Comparison of ENCODE assay signal across 12 mouse cellular contexts in genomic region chr5:124450051-124450450, GRCm38 (mm10). TPM values are rescaled to one million over a fixed set of nuclear protein-coding genes. Genes with fewer than 3 reads are reported as not detected.
DNase-seq lines count a peak whose midpoint lies in the region; ATAC-seq and TF ChIP-seq lines count a peak whose summit lies in the region.
"Had no signal": no experiment of that assay in that cellular context is flagged by ENCODE, and none has a peak within 500 bp of the region (broad histone marks: within the 10 kb centered on the region; RNA-seq: fewer than 3 reads in every experiment).

No protein-coding gene starts in this region.

- intact Hi-C loops in heart, adult 2 months (cut with DNase I): no loop called here
- intact Hi-C loops in heart, postnatal 25 days (cut with DNase I): no loop called here

- no peak overlapping the region; the same call in 1 of the 2 replicates for H3K4me2 ChIP-seq in embryonic facial prominence, embryonic 15.5 days (replicated peaks)
- H3K4me2 ChIP-seq in liver, embryonic 15.5 days: peak overlapping the region; percentile 54
- H3K4me2 ChIP-seq: forebrain, embryonic 15.5 days; limb, embryonic 12.5 days had no signal

- H3K79me2 ChIP-seq in heart, adult 2 months (replicated peaks; ENCODE audit: control insufficient read depth, insufficient read depth, low read length): no peaks in the 10 kb centered on the region; the same call in 1 of the 2 replicates

- H3K4me1 ChIP-seq in heart, adult 2 months (ENCODE audit: control insufficient read depth, insufficient read depth, low read length): peaks cover 8% of the 10 kb centered on the region
- H3K4me1 ChIP-seq in G1E (ENCODE audit: insufficient read depth, low read depth, low read length): peaks cover 84% of the 10 kb centered on the region
- peaks cover 42% of the 10 kb centered on the region for H3K4me1 ChIP-seq in embryonic facial prominence, embryonic 15.5 days
- peaks cover 72% of the 10 kb centered on the region for H3K4me1 ChIP-seq in liver, embryonic 15.5 days (replicated peaks)

- H3K36me3 ChIP-seq in heart, adult 2 months (ENCODE audit: control insufficient read depth, insufficient read depth, low read length): peaks cover 5% of the 10 kb centered on the region
- peaks cover 87% of the 10 kb centered on the region for H3K36me3 ChIP-seq in G1E (replicated peaks)
- peaks cover 78% of the 10 kb centered on the region for H3K36me3 ChIP-seq in embryonic facial prominence, embryonic 15.5 days
- H3K36me3 ChIP-seq in liver, embryonic 15.5 days (replicated peaks): peaks cover 84% of the 10 kb centered on the region

- no peak for ATAC-seq in G1E (ENCODE audit: extremely low read depth, insufficient number of reproducible peaks, low FRiP score, poor library complexity, severe bottlenecking)
- no peak for ATAC-seq in embryonic facial prominence, embryonic 15.5 days (ENCODE audit: insufficient number of reproducible peaks, low FRiP score, low TSS enrichment, low read depth)
- no peak for ATAC-seq in liver, embryonic 15.5 days (ENCODE audit: insufficient read depth)
- ATAC-seq: forebrain, embryonic 15.5 days; hindbrain, embryonic 16.5 days had no signal

- H3K4me3 ChIP-seq in heart, adult 2 months: peak overlapping the region; percentile 23
- peak overlapping the region; percentile 56; the same call in 1 of the 2 replicates for H3K4me3 ChIP-seq in G1E (ENCODE audit: low read depth, low read length)
- H3K4me3 ChIP-seq in embryonic facial prominence, embryonic 15.5 days (replicated peaks): no peak overlapping the region
- H3K4me3 ChIP-seq in liver, embryonic 15.5 days (replicated peaks): peak overlapping the region; percentile 7; the same call in 1 of the 2 replicates
- H3K4me3 ChIP-seq: forebrain, embryonic 15.5 days; limb, embryonic 12.5 days; megakaryocyte, embryonic 14.5 days had no signal

- TF ChIP-seq POLR2A in heart, adult 2 months (IDR thresholded peaks at IDR 0.05; ENCODE audit: insufficient read depth, low read depth, low read length): peak; percentile 47; the same call in 1 of the 2 replicates

- 51% methylated on average over 7 of the region's 7 CpGs for WGBS in heart, adult 2 months
- WGBS in embryonic facial prominence, embryonic 15.5 days: 76% methylated on average over 7 of the region's 7 CpGs
- 68% methylated on average over 7 of the region's 7 CpGs for WGBS in liver, embryonic 15.5 days (ENCODE audit: insufficient replicate concordance)

- peak; percentile 60 for TF ChIP-seq EP300 in heart, adult 2 months (IDR thresholded peaks at IDR 0.05; ENCODE audit: insufficient read depth, low read depth, low read length)

- no peaks in the 10 kb centered on the region for H3K27me3 ChIP-seq in heart, adult 2 months (ENCODE audit: control insufficient read depth, insufficient read depth, low read length)
- no peaks in the 10 kb centered on the region for H3K27me3 ChIP-seq in G1E (ENCODE audit: insufficient read depth, low read length)
- no peaks in the 10 kb centered on the region for H3K27me3 ChIP-seq in embryonic facial prominence, embryonic 15.5 days
- no peaks in the 10 kb centered on the region for H3K27me3 ChIP-seq in liver, embryonic 15.5 days
- H3K27me3 ChIP-seq: CH12.LX; forebrain, embryonic 15.5 days; limb, embryonic 12.5 days; megakaryocyte, embryonic 14.5 days had no signal

- H3K27ac ChIP-seq in heart, adult 2 months: peak overlapping the region; percentile 85
- H3K27ac ChIP-seq in embryonic facial prominence, embryonic 15.5 days (replicated peaks): peak overlapping the region; percentile 71
- peak overlapping the region; percentile 83 for H3K27ac ChIP-seq in liver, embryonic 15.5 days (replicated peaks)
- H3K27ac ChIP-seq: forebrain, embryonic 15.5 days had no signal

- TF ChIP-seq CTCF in heart, adult 2 months (IDR thresholded peaks at IDR 0.05): no peak
- TF ChIP-seq CTCF in G1E (IDR thresholded peaks at IDR 0.05; ENCODE audit: low read depth, low read length): no peak

- H3K9me3 ChIP-seq in G1E (replicated peaks): no peaks in the 10 kb centered on the region
- H3K9me3 ChIP-seq in embryonic facial prominence, embryonic 15.5 days (replicated peaks): no peaks in the 10 kb centered on the region
- H3K9me3 ChIP-seq in liver, embryonic 15.5 days (replicated peaks): no peaks in the 10 kb centered on the region
- H3K9me3 ChIP-seq: forebrain, embryonic 15.5 days; limb, embryonic 12.5 days; megakaryocyte, embryonic 14.5 days had no signal

- DNase-seq in heart, adult 2 months: peak; percentile 49 to 62
- no peak for DNase-seq in heart, postnatal 25 days (ENCODE audit: low spot score)
- DNase-seq in G1E (ENCODE audit: low spot score): no peak
- DNase-seq in lung, postnatal 36 days: no peak
- DNase-seq in ovary, adult 18-20 months (ENCODE audit: low spot score): no peak

- peak overlapping the region; percentile 41 for H3K9ac ChIP-seq in heart, adult 2 months (ENCODE audit: low read depth, low read length)
- H3K9ac ChIP-seq in embryonic facial prominence, embryonic 15.5 days: no peak overlapping the region
- H3K9ac ChIP-seq in liver, embryonic 15.5 days: peak overlapping the region; percentile 19; the same call in 1 of the 2 replicates
- H3K9ac ChIP-seq: forebrain, embryonic 15.5 days had no signal

RNA-seq across cellular contexts. Expression of gene Kmt5a, which starts 10.3 kb away (rescaled TPM):
- total RNA-seq in heart, adult 2 months (2021): 100 to 1,000 TPM; 191 to 210 TPM
- polyA plus RNA-seq in heart, adult 2 months (2012; rRNA removed): 136 and 162 TPM in 2 replicates
- 100 to 1,000 TPM; 221 to 226 TPM for total RNA-seq in heart, postnatal 25 days (2021)
- total RNA-seq in G1E (2014; fragmentation: Nextera tagmentation) (504 and 585 TPM in 2 replicates), G1E (2017) (85.1 and 91.8 TPM in 2 replicates)
- polyA plus RNA-seq in G1E (2012): 293 and 320 TPM in 2 replicates
- 71.2 and 72.0 TPM in 2 replicates for polyA plus RNA-seq in embryonic facial prominence, embryonic 15.5 days (2015; fragmentation: Nextera tagmentation; extraction: Ambion mirVana)
- 60.1 and 67.9 TPM in 2 replicates for polyA plus RNA-seq in liver, embryonic 15.5 days (2015; fragmentation: Nextera tagmentation; extraction: Ambion mirVana)

RNA-seq across cellular contexts. Expression of gene Sbno1, which starts 24.2 kb away (rescaled TPM):
- 10 to 100 TPM; 58.8 to 62.9 TPM for total RNA-seq in heart, adult 2 months (2021)
- polyA plus RNA-seq in heart, adult 2 months (2012; rRNA removed): 11.3 and 18.5 TPM in 2 replicates
- total RNA-seq in heart, postnatal 25 days (2021): 10 to 100 TPM; 63.9 to 68.9 TPM
- total RNA-seq in G1E (2014; fragmentation: Nextera tagmentation) (260 and 302 TPM in 2 replicates), G1E (2017) (181 and 221 TPM in 2 replicates)
- polyA plus RNA-seq in G1E (2012): 23.1 and 29.5 TPM in 2 replicates
- 75.9 and 76.7 TPM in 2 replicates for polyA plus RNA-seq in embryonic facial prominence, embryonic 15.5 days (2015; fragmentation: Nextera tagmentation; extraction: Ambion mirVana)
- 35.0 and 35.3 TPM in 2 replicates for polyA plus RNA-seq in liver, embryonic 15.5 days (2015; fragmentation: Nextera tagmentation; extraction: Ambion mirVana)

RNA-seq across cellular contexts. Expression of gene Rilpl2, which starts 28.1 kb away (rescaled TPM):
- 1 to 10 TPM; 6.8 to 9.1 TPM for total RNA-seq in heart, adult 2 months (2021)
- polyA plus RNA-seq in heart, adult 2 months (2012; rRNA removed): 6.9 and 8.4 TPM in 2 replicates
- total RNA-seq in heart, postnatal 25 days (2021): 1 to 10 TPM; 7.9 to 9.4 TPM
- 7.8 and 10.5 TPM in 2 replicates for total RNA-seq in G1E (2014; fragmentation: Nextera tagmentation)
- total RNA-seq in G1E (2017): 17.3 and 21.4 TPM in 2 replicates
- polyA plus RNA-seq in G1E (2012): 28.3 and 30.3 TPM in 2 replicates
- polyA plus RNA-seq in embryonic facial prominence, embryonic 15.5 days (2015; fragmentation: Nextera tagmentation; extraction: Ambion mirVana): 38.0 and 40.2 TPM in 2 replicates
- polyA plus RNA-seq in liver, embryonic 15.5 days (2015; fragmentation: Nextera tagmentation; extraction: Ambion mirVana): 8.9 and 9.5 TPM in 2 replicates

RNA-seq across cellular contexts. Expression of gene Snrnp35, which starts 32.9 kb away (rescaled TPM):
- 10 to 100 TPM; 10.5 to 14.5 TPM for total RNA-seq in heart, adult 2 months (2021)
- 2.4 and 4.5 TPM in 2 replicates for polyA plus RNA-seq in heart, adult 2 months (2012; rRNA removed)
- 10 to 100 TPM; 10.0 to 12.7 TPM for total RNA-seq in heart, postnatal 25 days (2021)
- total RNA-seq in G1E (2014; fragmentation: Nextera tagmentation) (8.1 and 10.2 TPM in 2 replicates), G1E (2017) (9.8 and 10.1 TPM in 2 replicates)
- 24.4 and 26.6 TPM in 2 replicates for polyA plus RNA-seq in G1E (2012)
- 26.3 and 26.5 TPM in 2 replicates for polyA plus RNA-seq in embryonic facial prominence, embryonic 15.5 days (2015; fragmentation: Nextera tagmentation; extraction: Ambion mirVana)
- polyA plus RNA-seq in liver, embryonic 15.5 days (2015; fragmentation: Nextera tagmentation; extraction: Ambion mirVana): 10.5 and 10.8 TPM in 2 replicates

Comparison
In these comparisons a context has a peak if more than half of its experiments do, and no peak if none do; other contexts are left out.
1. DNase-seq: peak in heart, adult 2 months (2 of 2); none in heart, postnatal 25 days (single experiment), G1E (single experiment), lung, postnatal 36 days (single experiment) and ovary, adult 18-20 months (single experiment).
2. Peak in every context shown above with its lines, with median percentiles within 50 percentile points of each other: H3K27ac ChIP-seq.